Mouse (Mus musculus) retina, postnatal 1 day (tissue): ENCODE measurements around the gene Olfr822.
"Not testable (repeated sequence)": the region's sequence is repeated elsewhere in the genome, so short reads cannot be mapped to it uniquely, and the experiment has no call there.

ENCODE experiments used
- DNase-seq: peaks from one replicate; pipeline ENCODE4 v3.0.0-alpha.2; 2012

The Olfr822 gene

GRCm38 (mm10) chr10:130070910-130071309 is at the start of gene Olfr822:
Olfr822 (plus strand) TSS chr10:130071210.
- no peak for DNase-seq

- DNase-seq, result no peak
These were observed 41.0 kb upstream of the Olfr822 start, which contains the start of gene Olfr821 for GRCm38 (mm10) chr10:130030048-130030447. Olfr821 (plus strand) TSS chr10:130030348.

GRCm38 (mm10) chr10:130037096-130037495 is 33.9 kb upstream of the Olfr822 start:
- DNase-seq, result no peak

- peak; percentile 64 for DNase-seq
These were observed 21.9 kb downstream of the Olfr822 start for GRCm38 (mm10) chr10:130092838-130093440.

GRCm38 (mm10) chr10:130096104-130096503 is 25.1 kb downstream of the Olfr822 start:
- DNase-seq, result peak; percentile 27

- DNase-seq, result not testable (repeated sequence)
These were observed 44.3 kb downstream of the Olfr822 start, which contains the start of gene Olfr823 for GRCm38 (mm10) chr10:130115283-130115682. Olfr823 (minus strand) TSS chr10:130115383.

GRCm38 (mm10) chr10:130116045-130116444 is 45.0 kb downstream of the Olfr822 start:
- not testable (repeated sequence) for DNase-seq
